Mouse (Mus musculus) layer of hippocampus, adult 18-20 months (tissue): Measurements from ENCODE around the gene Farsb. TPM values are rescaled to one million over a fixed set of nuclear protein-coding genes. Genes with fewer than 3 reads are reported as not detected.
A peak's percentile ranks its signal among the peaks of the same experiment; 100 is the strongest.

Experiments
- DNase-seq, 2 experiments: peaks; one replicate each; pipeline ENCODE4 v3.0.0; 2022; ENCODE audit warnings: low spot score in 2 of 2
- total RNA-seq, 2 experiments: library from RNA; stranded (reverse); gene quantifications; 2 replicates each; pipeline ENCODE4 v1.2.3; 2021

The Farsb gene
- total RNA-seq, 2 experiments from 2014 or later: 63.3 to 68.2 TPM

DNA sequence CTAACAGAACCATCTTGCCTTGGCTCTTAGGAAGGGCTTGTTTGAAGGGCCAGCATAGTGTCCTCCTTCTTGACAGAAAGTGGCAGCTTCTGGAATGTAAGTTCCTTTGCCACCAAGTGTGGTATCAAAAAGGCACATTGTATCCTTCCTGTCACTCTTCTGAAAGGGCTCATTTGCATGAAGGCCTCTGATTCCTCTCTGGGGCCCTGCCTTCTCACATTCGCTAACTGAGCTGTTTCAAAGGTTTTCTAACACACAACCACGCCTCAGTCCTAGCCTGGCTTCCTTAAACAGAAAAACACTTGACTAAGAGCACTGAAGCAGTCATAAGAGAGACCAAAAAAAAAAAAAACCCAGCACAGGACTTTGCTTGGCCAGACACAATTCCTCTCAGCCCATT is 66.1 kb downstream of the Farsb start:
- DNase-seq: no peak

- no peak for DNase-seq
Observed at GRCm38 (mm10) chr1:78421749-78422148, 66.9 kb downstream of the Farsb start.

DNA sequence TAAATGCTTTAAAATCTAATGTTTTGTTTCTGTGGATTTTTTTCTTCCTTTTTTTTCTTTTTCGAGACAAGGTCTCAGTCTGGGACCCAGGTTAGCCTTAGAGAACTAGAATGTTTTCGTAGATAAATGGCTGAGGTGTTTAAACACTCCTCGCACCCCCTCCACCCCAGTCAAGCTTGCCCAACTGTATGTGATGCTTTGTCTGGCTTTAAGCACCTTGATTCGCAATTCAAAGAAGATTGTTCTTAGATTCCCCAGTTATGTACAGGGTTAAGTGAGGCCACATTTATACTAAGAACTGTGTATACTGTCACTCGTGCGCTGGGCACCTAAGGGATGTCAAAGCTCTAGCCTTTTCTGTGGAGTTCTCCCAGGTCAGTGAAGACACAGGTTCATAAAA is 68.4 kb downstream of the Farsb start:
- DNase-seq: no peak

- peak; percentile 37 to 71 for DNase-seq
Observed at GRCm38 (mm10) chr1:78419593-78419992, 69.1 kb downstream of the Farsb start.

- no peak for DNase-seq
Observed at GRCm38 (mm10) chr1:78417154-78417911, 71.4 kb downstream of the Farsb start.

DNA sequence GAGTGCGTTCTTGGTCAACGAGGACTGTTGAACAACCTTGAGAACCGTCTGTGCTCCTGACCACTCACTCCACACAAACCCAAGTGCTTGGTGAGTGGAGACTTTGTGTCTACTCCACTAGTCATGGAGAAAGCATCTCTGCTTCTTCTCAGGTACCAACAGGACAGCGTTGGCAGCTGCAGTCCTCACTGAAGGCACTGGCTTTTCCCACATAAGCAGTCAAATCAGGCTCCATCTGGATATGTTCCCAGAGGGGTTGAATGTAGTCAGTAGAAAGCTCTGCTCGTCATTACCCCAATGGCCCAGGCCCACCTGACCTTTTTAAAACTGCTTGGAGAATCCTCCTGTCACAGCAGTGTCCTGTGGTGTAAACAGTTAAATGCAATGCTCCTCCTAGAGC is 74.3 kb downstream of the Farsb start:
- no peak for DNase-seq

GRCm38 (mm10) chr1:78412668-78413067 is 76.0 kb downstream of the Farsb start:
- DNase-seq: no peak

GRCm38 (mm10) chr1:78409396-78409795 is 79.3 kb downstream of the Farsb start:
- DNase-seq: no peak

DNA sequence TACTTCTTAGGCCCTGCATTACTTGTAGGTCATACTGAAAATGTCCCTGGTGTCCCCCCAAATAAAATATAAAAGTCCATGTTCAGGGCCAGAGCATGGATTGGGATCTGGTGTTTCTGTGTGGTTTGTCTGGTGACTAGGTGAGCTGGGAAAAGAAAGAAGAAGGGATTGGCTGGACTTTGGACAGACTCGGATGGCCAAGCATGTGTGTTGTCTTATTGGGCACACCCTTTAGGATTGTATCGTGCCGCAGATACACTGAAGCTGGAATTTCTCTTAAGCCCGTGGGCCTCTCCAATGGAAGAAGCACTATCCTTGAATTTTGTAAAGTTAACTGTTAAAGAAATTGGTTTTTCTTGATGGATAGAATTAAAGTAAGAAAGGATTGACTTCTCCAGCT is 87.3 kb downstream of the Farsb start:
- DNase-seq: no peak

DNA sequence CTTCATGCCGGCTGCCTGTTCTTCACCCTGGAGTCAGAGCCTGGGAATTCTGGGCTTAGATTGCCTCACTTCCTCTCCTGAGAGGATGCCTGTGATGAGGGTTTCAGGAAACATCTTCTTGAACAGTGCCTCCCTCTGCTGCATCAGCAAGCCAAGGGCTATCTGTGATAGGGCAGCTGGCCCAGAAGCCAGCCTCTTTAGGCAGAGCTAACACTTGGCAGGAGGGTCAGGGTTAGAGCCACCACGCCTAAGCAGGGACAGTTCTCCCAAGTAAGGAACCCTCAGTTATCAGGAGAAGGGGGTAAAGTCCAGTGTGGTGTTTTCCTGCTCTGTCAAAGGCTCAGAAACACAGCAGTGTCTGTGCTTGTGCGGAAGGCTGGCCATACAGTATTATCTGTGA is 88.9 kb downstream of the Farsb start:
- DNase-seq: no peak

DNA sequence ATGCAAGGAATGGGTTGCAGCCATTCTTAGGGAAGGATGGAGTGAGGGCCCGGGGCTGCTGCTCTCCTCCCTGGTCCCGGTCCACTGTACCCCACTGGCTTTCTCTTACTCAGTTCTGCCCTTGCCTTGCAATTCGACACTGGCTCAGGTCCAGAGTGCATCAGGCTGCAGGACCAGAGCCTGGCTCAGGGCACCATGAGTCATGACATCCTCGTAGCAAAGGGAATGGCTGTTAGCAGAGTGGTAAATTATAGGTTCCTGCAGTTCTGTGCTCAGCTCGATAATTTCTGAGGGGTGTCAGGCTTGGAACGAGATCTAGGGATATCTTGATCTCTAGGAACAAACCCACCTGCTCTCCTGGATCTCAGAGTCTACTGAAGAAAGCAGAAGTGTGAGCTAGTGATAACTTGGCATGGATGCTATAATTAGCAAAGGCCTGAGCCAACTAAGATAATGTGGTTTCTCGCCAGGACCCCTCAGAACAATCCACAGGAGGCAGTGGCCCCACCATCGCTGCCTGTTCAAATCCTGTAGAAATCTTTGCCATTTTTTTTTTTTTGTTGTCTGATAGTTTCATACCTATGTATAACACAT is 92.3 kb downstream of the Farsb start:
- no peak for DNase-seq

DNA sequence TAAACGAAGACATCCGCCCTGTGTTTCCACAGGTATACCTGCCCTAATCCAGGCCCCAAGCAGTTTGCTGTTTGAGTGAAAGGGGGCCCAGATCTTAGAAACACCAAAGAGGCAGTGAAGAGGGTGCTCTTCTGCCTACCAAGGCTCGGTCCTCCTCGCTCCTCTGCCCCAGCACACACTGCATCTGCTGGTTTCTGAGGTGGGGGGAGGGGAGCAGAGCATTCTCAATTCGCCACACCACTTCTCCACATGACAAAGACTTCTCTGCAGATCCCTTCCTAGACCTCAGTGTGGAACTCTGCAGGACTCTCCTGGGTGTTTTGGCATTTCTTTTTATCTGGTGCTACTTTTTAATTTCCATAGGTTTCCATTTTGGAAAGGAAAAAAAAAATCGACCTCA is 93.0 kb downstream of the Farsb start:
- no peak for DNase-seq

- no peak for DNase-seq
Observed at GRCm38 (mm10) chr1:78395191-78395735, 93.4 kb downstream of the Farsb start.

- no peak for DNase-seq
Observed at GRCm38 (mm10) chr1:78388848-78389247, 99.8 kb downstream of the Farsb start.

- no peak for DNase-seq
Observed at GRCm38 (mm10) chr1:78387854-78388253, 100.8 kb downstream of the Farsb start.

- DNase-seq: no peak
Observed at GRCm38 (mm10) chr1:78380950-78381349, 107.7 kb downstream of the Farsb start.

DNA sequence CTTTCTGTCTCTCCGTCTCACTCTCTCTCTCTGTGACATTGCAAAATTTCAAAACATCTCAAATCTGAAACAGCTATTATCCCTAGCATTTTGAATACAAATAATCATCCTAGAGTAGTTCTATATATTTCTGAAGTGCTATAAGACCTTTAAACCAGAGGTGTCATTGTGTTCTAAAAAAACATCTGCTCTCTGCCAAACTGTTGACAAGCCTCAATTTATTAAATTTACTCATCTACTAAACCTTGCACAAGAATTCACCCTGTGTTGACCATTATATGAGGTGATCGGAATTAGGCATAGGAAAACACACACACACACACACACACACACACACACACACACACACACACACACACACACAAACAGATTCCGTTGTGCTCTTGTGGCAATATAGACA is 113.6 kb downstream of the Farsb start:
- no peak for DNase-seq

GRCm38 (mm10) chr1:78373836-78374235 is 114.9 kb downstream of the Farsb start:
- no peak for DNase-seq

GRCm38 (mm10) chr1:78372316-78372715 is 116.4 kb downstream of the Farsb start:
- no peak for DNase-seq

GRCm38 (mm10) chr1:78371569-78372236 is 117.0 kb downstream of the Farsb start:
- DNase-seq: peak; percentile 1 to 5

- DNase-seq: no peak
Observed at GRCm38 (mm10) chr1:78370121-78370520, 118.6 kb downstream of the Farsb start.
